Mouse (Mus musculus) cerebellum, adult 2 months (tissue): ENCODE measurements at regions not wholly inside any gene's neighbourhood (a gene's known extent, or its start where the extent isn't known, plus 50 kb on each side); places are given as distances from the start of the nearest gene placed in this dataset.
A peak's percentile ranks its signal among the peaks of the same experiment; 100 is the strongest.

Experiments used
- CTCF ChIP-seq: fragments of 200-500 bp; IDR thresholded peaks from 2 replicates; pipeline ENCODE4 v1.5.1; 2011; ENCODE audit warnings: low read depth, mild to moderate bottlenecking, control low read depth, low read length, moderate library complexity, borderline replicate concordance; ENCODE audit not compliant: insufficient read depth
- POLR2A ChIP-seq: fragments of 200-500 bp; IDR thresholded peaks from 2 replicates; pipeline ENCODE4 v1.6.1; 2011; ENCODE audit warnings: low read length, control low read depth, borderline replicate concordance; ENCODE audit not compliant: insufficient read depth

GRCm38 (mm10) chr6:121560852-121561251, 74.3 kb upstream of the A2m start:
- TF ChIP-seq POLR2A, result no peak
- peak; percentile 41; the same call in 1 of the 2 replicates for TF ChIP-seq CTCF
